ENCODE assay signal across 10 mouse cellular contexts in genomic region chr14:74974136-74974651, GRCm38 (mm10). TPM values are rescaled to one million over a fixed set of nuclear protein-coding genes. Genes with fewer than 3 reads are reported as not detected.
DNase-seq lines count a peak whose midpoint lies in the region; ATAC-seq and TF ChIP-seq lines count a peak whose summit lies in the region.
"Had no signal": no experiment of that assay in that cellular context is flagged by ENCODE, and none has a peak within 500 bp of the region (broad histone marks: within the 10 kb centered on the region; RNA-seq: fewer than 3 reads in every experiment).

No protein-coding gene starts in this region.

- TF ChIP-seq EP300 in CH12.LX (IDR thresholded peaks at IDR 0.05; ENCODE audit: low read length): peak; percentile 85

- no peaks in the 10 kb centered on the region for H3K9me3 ChIP-seq in CH12.LX (replicated peaks; ENCODE audit: low read length)
- H3K9me3 ChIP-seq in forebrain, embryonic 16.5 days (ENCODE audit: control insufficient read depth, low read length): no peaks in the 10 kb centered on the region

- H3K4me1 ChIP-seq in CH12.LX (ENCODE audit: control insufficient read depth in 1 of 2, insufficient read depth in 2 of 2): peaks cover 6 to 30% of the 10 kb centered on the region in 2 experiments
- no peaks in the 10 kb centered on the region for H3K4me1 ChIP-seq in forebrain, embryonic 16.5 days (replicated peaks; ENCODE audit: control insufficient read depth, insufficient read depth, low read length)

- no peak for TF ChIP-seq POLR2A in CH12.LX (IDR thresholded peaks at IDR 0.05; ENCODE audit: low read depth, low read length)

- no peak for TF ChIP-seq CTCF in CH12.LX (conservative IDR thresholded peaks at IDR 0.05 in 1 of 2, IDR thresholded peaks at IDR 0.05 in 1 of 2; ENCODE audit: low read depth in 2 of 2, low read length in 2 of 2)

- ATAC-seq in forebrain, embryonic 16.5 days: no peak

- no peak overlapping the region for H3K9ac ChIP-seq in CH12.LX (ENCODE audit: insufficient read depth, low read depth)
- H3K9ac ChIP-seq in forebrain, embryonic 16.5 days (replicated peaks; ENCODE audit: low read depth, low read length): no peak overlapping the region

- DNase-seq in CH12.LX (ENCODE audit: extremely low read depth): peak; percentile 72
- peak; percentile 18 for DNase-seq in adrenal gland, postnatal 10 days
- peak; percentile 43 to 50 for DNase-seq in heart, postnatal 10 days
- peak; percentile 55 to 74 for DNase-seq in kidney, postnatal 25 days
- DNase-seq in testis, postnatal 10 days (ENCODE audit: low spot score): no peak
- DNase-seq in right cerebral cortex, postnatal 10 days (ENCODE audit: low spot score in 2 of 2): no peak
- no peak for DNase-seq in layer of hippocampus, adult 8-10 months (ENCODE audit: low spot score in 2 of 2)
- DNase-seq: cerebellum, postnatal 36 days; thymus, adult 2 months had no signal

- no peaks in the 10 kb centered on the region for H3K79me2 ChIP-seq in CH12.LX (replicated peaks; ENCODE audit: control insufficient read depth, extremely low read depth, insufficient read depth, poor library complexity, severe bottlenecking)

- 77% methylated on average over 10 of the region's 10 CpGs for WGBS in forebrain, embryonic 16.5 days

- dilution Hi-C loops in CH12.LX (cut with MboI; ENCODE audit: extremely low pct_ligation_motif_present, extremely low pct_unique_long_range_greater_than_20kb, low sequenced_read_pairs): no loop called here

- H3K4me2 ChIP-seq in CH12.LX (ENCODE audit: insufficient read depth, low read depth, poor library complexity, severe bottlenecking): no peak overlapping the region
- H3K4me2 ChIP-seq in forebrain, embryonic 16.5 days (ENCODE audit: low read length): no peak overlapping the region

- H3K27ac ChIP-seq in CH12.LX (ENCODE audit: insufficient read depth, low read depth): no peak overlapping the region
- no peak overlapping the region for H3K27ac ChIP-seq in forebrain, embryonic 16.5 days (ENCODE audit: low read length)

- peaks cover 0 to 2% of the 10 kb centered on the region in 2 experiments for H3K36me3 ChIP-seq in CH12.LX (replicated peaks in 1 of 2; ENCODE audit: control insufficient read depth in 1 of 2, insufficient read depth in 1 of 2, low read length in 1 of 2)
- no peaks in the 10 kb centered on the region for H3K36me3 ChIP-seq in forebrain, embryonic 16.5 days (ENCODE audit: control insufficient read depth, insufficient read depth)

- intact Hi-C loops in heart, postnatal 10 days (cut with DNase I): no loop called here

- in situ Hi-C loops in CH12.LX (cut with MboI; ENCODE audit: low pct_ligation_motif_present, low pct_unique_long_range_greater_than_20kb, low sequenced_read_pairs): no loop called here

- no peaks in the 10 kb centered on the region for H3K27me3 ChIP-seq in CH12.LX (replicated peaks)
- no peaks in the 10 kb centered on the region for H3K27me3 ChIP-seq in forebrain, embryonic 16.5 days (replicated peaks; ENCODE audit: control insufficient read depth, insufficient read depth, low read length)

- no peak for TF ChIP-seq RAD21 in CH12.LX (IDR thresholded peaks at IDR 0.05; ENCODE audit: low read depth, low read length)

- no peak overlapping the region for H3K4me3 ChIP-seq in CH12.LX (replicated peaks in 1 of 3; ENCODE audit: low read depth in 2 of 3, low read length in 2 of 3, poor library complexity in 1 of 3)
- H3K4me3 ChIP-seq in forebrain, embryonic 16.5 days (replicated peaks; ENCODE audit: low read length): no peak overlapping the region

TF ChIP-seq in CH12.LX, 34 proteins besides CTCF, POLR2A, EP300 and RAD21:
- no peak for TF ChIP-seq TBP (conservative IDR thresholded peaks at IDR 0.05; ENCODE audit: low read depth, low read length)
- TF ChIP-seq MAX (IDR thresholded peaks at IDR 0.05; ENCODE audit: low read length): no peak
- TF ChIP-seq ZKSCAN1 (IDR thresholded peaks at IDR 0.05; ENCODE audit: borderline replicate concordance, low read depth, low read length): no peak
- TF ChIP-seq MAZ (IDR thresholded peaks at IDR 0.05; ENCODE audit: low read depth, low read length): no peak
- peak; percentile 53; the same call in 1 of the 2 replicates for TF ChIP-seq MEF2A (IDR thresholded peaks at IDR 0.05; ENCODE audit: borderline replicate concordance, low read depth, low read length)
- TF ChIP-seq ZC3H11A (IDR thresholded peaks at IDR 0.05; ENCODE audit: low read depth, low read length): no peak
- no peak for TF ChIP-seq NELFE (IDR thresholded peaks at IDR 0.05; ENCODE audit: low read depth, low read length)
- peak; percentile 36; the same call in 1 of the 2 replicates for TF ChIP-seq TCF12 (IDR thresholded peaks at IDR 0.05; ENCODE audit: low read depth, low read length)
- TF ChIP-seq UBTF (IDR thresholded peaks at IDR 0.05; ENCODE audit: low read depth, low read length): no peak
- TF ChIP-seq MYC (IDR thresholded peaks at IDR 0.05; ENCODE audit: low read depth, low read length): no peak
- no peak for TF ChIP-seq NRF1 (IDR thresholded peaks at IDR 0.05; ENCODE audit: low read depth, low read length)
- TF ChIP-seq KAT2A (IDR thresholded peaks at IDR 0.05; ENCODE audit: insufficient replicate concordance, low read length): no peak
- TF ChIP-seq ELF1 (IDR thresholded peaks at IDR 0.05; ENCODE audit: low read depth, low read length): no peak
- no peak for TF ChIP-seq USF2 (conservative IDR thresholded peaks at IDR 0.05; ENCODE audit: low read depth, low read length)
- TF ChIP-seq POLR2AphosphoS2 (IDR thresholded peaks at IDR 0.05; ENCODE audit: low read depth, low read length): no peak
- TF ChIP-seq IRF4 (IDR thresholded peaks at IDR 0.05; ENCODE audit: low read depth, low read length): peak; percentile 43; the same call in 1 of the 2 replicates
- peak; percentile 70 for TF ChIP-seq JUND (conservative IDR thresholded peaks at IDR 0.05; ENCODE audit: low read depth, low read length)
- TF ChIP-seq ETS1 (conservative IDR thresholded peaks at IDR 0.05; ENCODE audit: low read depth, low read length): peak; percentile 81
- TF ChIP-seq CHD1 (IDR thresholded peaks at IDR 0.05; ENCODE audit: low read depth, low read length): no peak
- TF ChIP-seq JUN (IDR thresholded peaks at IDR 0.05; ENCODE audit: insufficient read depth, low read depth, low read length): peak; percentile 62; the same call in 1 of the 2 replicates
- TF ChIP-seq HCFC1 (IDR thresholded peaks at IDR 0.05; ENCODE audit: low read depth, low read length): no peak
- TF ChIP-seq USF1 (IDR thresholded peaks at IDR 0.05; ENCODE audit: low read depth, low read length): no peak
- peak; percentile 36; the same call in 1 of the 2 replicates for TF ChIP-seq BHLHE40 (IDR thresholded peaks at IDR 0.05; ENCODE audit: low read depth, low read length)
- no peak for TF ChIP-seq GABPA (IDR thresholded peaks at IDR 0.05; ENCODE audit: insufficient replicate concordance, low read depth, low read length)
- TF ChIP-seq SMC3 (IDR thresholded peaks at IDR 0.05; ENCODE audit: low read depth, low read length): no peak
- peak; percentile 55; the same call in 1 of the 2 replicates for TF ChIP-seq CHD2 (IDR thresholded peaks at IDR 0.05; ENCODE audit: low read length)
- no peak for TF ChIP-seq E2F4 (IDR thresholded peaks at IDR 0.05; ENCODE audit: insufficient replicate concordance, low read depth, low read length)
- TF ChIP-seq MXI1 (IDR thresholded peaks at IDR 0.05; ENCODE audit: low read depth, low read length): 0 out of 2 replicates have a peak, but pooled peaks have one; percentile 28
- TF ChIP-seq RCOR1 (conservative IDR thresholded peaks at IDR 0.05; ENCODE audit: low read depth, low read length): no peak
- TF ChIP-seq ZNF384 (IDR thresholded peaks at IDR 0.05; ENCODE audit: low read depth, low read length): no peak
- TF ChIP-seq PAX5 (IDR thresholded peaks at IDR 0.05; ENCODE audit: low read length): no peak
- no peak for TF ChIP-seq SIN3A (IDR thresholded peaks at IDR 0.05; ENCODE audit: low read length)
- no peak for TF ChIP-seq ZMIZ1 (IDR thresholded peaks at IDR 0.05; ENCODE audit: low read depth, low read length)
- peak; percentile 65; the same call in 1 of the 2 replicates for TF ChIP-seq MAFK (IDR thresholded peaks at IDR 0.05; ENCODE audit: insufficient replicate concordance, low read length)

RNA-seq across cellular contexts. Expression of gene Lrch1, which starts 26.5 kb away (rescaled TPM):
- total RNA-seq in CH12.LX (2012; rRNA removed) (10.3 TPM in 2 replicates), CH12.LX (2014; rRNA removed) (12.8 and 14.1 TPM in 2 replicates)
- 21.6 and 23.3 TPM in 2 replicates for polyA plus RNA-seq in CH12.LX (2012; ENCODE audit: insufficient read length, low read depth)
- 10 to 100 TPM; 13.7 to 16.2 TPM for total RNA-seq in adrenal gland, postnatal 10 days (2021)
- 10 to 100 TPM; 19.6 to 20.5 TPM for total RNA-seq in heart, postnatal 10 days (2021)
- 11.4 and 12.5 TPM in 2 replicates for polyA plus RNA-seq in forebrain, embryonic 16.5 days (2015; fragmentation: Nextera tagmentation; extraction: Ambion mirVana)
- 10 to 100 TPM; 14.8 to 43.1 (median 18.3) TPM for total RNA-seq in layer of hippocampus, adult 8-10 months (2022)

RNA-seq across cellular contexts. Expression of gene Rubcnl, which starts 41.6 kb away (rescaled TPM):
- 23.5 and 24.9 TPM in 2 replicates for total RNA-seq in CH12.LX (2012; rRNA removed)
- 24.6 and 24.7 TPM in 2 replicates for total RNA-seq in CH12.LX (2014; rRNA removed)
- polyA plus RNA-seq in CH12.LX (2012; ENCODE audit: insufficient read length, low read depth): 21.8 and 27.2 TPM in 2 replicates
- 1 to 10 TPM; 1.4 to 1.8 TPM for total RNA-seq in adrenal gland, postnatal 10 days (2021)
- 1 to 10 TPM in 1 of 2 experiments, under 1 TPM in 1; 0.69 to 1.2 TPM for total RNA-seq in heart, postnatal 10 days (2021)
- polyA plus RNA-seq in forebrain, embryonic 16.5 days (2015; fragmentation: Nextera tagmentation; extraction: Ambion mirVana): 0.13 and 0.21 TPM in 2 replicates
- total RNA-seq in layer of hippocampus, adult 8-10 months (2022): 1 to 10 TPM in 2 of 4 experiments, under 1 TPM in 2; 0.87 to 3.1 (median 1.8) TPM

Comparison
In these comparisons a context has a peak if more than half of its experiments do, and no peak if none do; other contexts are left out.
1. DNase-seq: peak in CH12.LX (single experiment), adrenal gland, postnatal 10 days (single experiment), heart, postnatal 10 days (2 of 2) and kidney, postnatal 25 days (2 of 2); none in testis, postnatal 10 days (single experiment), right cerebral cortex, postnatal 10 days (0 of 2) and layer of hippocampus, adult 8-10 months (0 of 2).
2. RNA of gene Rubcnl, which starts 41.6 kb away (total RNA-seq): 23.5 to 24.9 TPM in CH12.LX; 0.87 to 3.1 TPM in layer of hippocampus, adult 8-10 months, 1.4 to 1.8 TPM in adrenal gland, postnatal 10 days and 0.69 to 1.2 TPM in heart, postnatal 10 days; every median in the first group is over 4 times any median in the second.